Mouse (Mus musculus): Measurements from ENCODE around the gene Rnase2b. TPM values are rescaled to one million over a fixed set of nuclear protein-coding genes. Genes with fewer than 3 reads are reported as not detected.
"Not testable (repeated sequence)": the region's sequence is repeated elsewhere in the genome, so short reads cannot be mapped to it uniquely, and the experiment has no call there.

Gene Rnase2b
- polyA plus RNA-seq, 1 experiment = not detected

GRCm38 (mm10) chr14:51172947-51173346, 10.9 kb downstream of the Rnase2b start:
- H3K27ac ChIP-seq (replicated peaks; ENCODE audit: low read depth, low read length); H3K4me1 ChIP-seq (ENCODE audit: control insufficient read depth, insufficient read depth, insufficient read length, low read length); H3K4me3 ChIP-seq (ENCODE audit: insufficient read depth, low read depth, low read length): not testable (repeated sequence)

GRCm38 (mm10) chr14:51173843-51174242, 11.8 kb downstream of the Rnase2b start:
- no peak overlapping the region for H3K27ac ChIP-seq (replicated peaks; ENCODE audit: low read depth, low read length)
- no peak overlapping the region for H3K4me3 ChIP-seq (ENCODE audit: insufficient read depth, low read depth, low read length)
- H3K4me1 ChIP-seq (ENCODE audit: control insufficient read depth, insufficient read depth, insufficient read length, low read length) = no peaks in the 10 kb centered on the region

GRCm38 (mm10) chr14:51181051-51181450, 19.0 kb downstream of the Rnase2b start:
- not testable (repeated sequence) for H3K4me1 ChIP-seq (ENCODE audit: control insufficient read depth, insufficient read depth, insufficient read length, low read length); H3K27ac ChIP-seq (replicated peaks; ENCODE audit: low read depth, low read length); H3K4me3 ChIP-seq (ENCODE audit: insufficient read depth, low read depth, low read length)

GRCm38 (mm10) chr14:51195681-51196080, 33.6 kb downstream of the Rnase2b start:
- no peaks in the 10 kb centered on the region for H3K4me1 ChIP-seq (ENCODE audit: control insufficient read depth, insufficient read depth, insufficient read length, low read length)
- no peak overlapping the region for H3K27ac ChIP-seq (replicated peaks; ENCODE audit: low read depth, low read length)
- no peak overlapping the region for H3K4me3 ChIP-seq (ENCODE audit: insufficient read depth, low read depth, low read length)

GRCm38 (mm10) chr14:51199098-51200023, 37.3 kb downstream of the Rnase2b start, which contains the start of gene Ang2:
Gene Ang2, minus strand, starts transcription at chr14:51199148.
- no peak within 1 kb of the TSS for H3K27ac ChIP-seq (replicated peaks; ENCODE audit: low read depth, low read length)
- H3K4me3 ChIP-seq (ENCODE audit: insufficient read depth, low read depth, low read length) = no peak within 1 kb of the TSS
- no peaks in the 10 kb centered on the region for H3K4me1 ChIP-seq (ENCODE audit: control insufficient read depth, insufficient read depth, insufficient read length, low read length)

GRCm38 (mm10) chr14:51200054-51200453, 38.0 kb downstream of the Rnase2b start:
- Histone ChIP-seq H3K27ac (replicated peaks; ENCODE audit: low read depth, low read length) (no peak overlapping the region), H3K4me1 (ENCODE audit: control insufficient read depth, insufficient read depth, insufficient read length, low read length) (no peaks in the 10 kb centered on the region), H3K4me3 (ENCODE audit: insufficient read depth, low read depth, low read length) (no peak overlapping the region)

GRCm38 (mm10) chr14:51200466-51200865, 38.4 kb downstream of the Rnase2b start:
- H3K27ac ChIP-seq (replicated peaks; ENCODE audit: low read depth, low read length) = no peak overlapping the region
- no peak overlapping the region for H3K4me3 ChIP-seq (ENCODE audit: insufficient read depth, low read depth, low read length)
- no peaks in the 10 kb centered on the region for H3K4me1 ChIP-seq (ENCODE audit: control insufficient read depth, insufficient read depth, insufficient read length, low read length)

- Histone ChIP-seq H3K4me1 (ENCODE audit: control insufficient read depth, insufficient read depth, insufficient read length, low read length) (no peaks in the 10 kb centered on the region), H3K4me3 (ENCODE audit: insufficient read depth, low read depth, low read length) (no peak within 1 kb of the TSS), H3K27ac (replicated peaks; ENCODE audit: low read depth, low read length) (no peak within 1 kb of the TSS)
Measured at GRCm38 (mm10) chr14:51203115-51203514, 41.1 kb downstream of the Rnase2b start, which contains the start of gene Ear14. Gene Ear14, plus strand, starts transcription at chr14:51203391.

Other genes with a start within 250 kb of the Rnase2b start
- 59.2 and 66.9 TPM in 2 replicates for gene Osgep, start 237.4 kb upstream of the Rnase2b start, polyA plus RNA-seq (2012; ENCODE audit: insufficient read depth, insufficient read length, missing spikeins)
- 31.0 and 35.3 TPM in 2 replicates for gene Apex1, start 237.3 kb upstream of the Rnase2b start, polyA plus RNA-seq (2012; ENCODE audit: insufficient read depth, insufficient read length, missing spikeins)
- gene Pip4p1, start 231.4 kb upstream of the Rnase2b start, polyA plus RNA-seq (2012; ENCODE audit: insufficient read depth, insufficient read length, missing spikeins) = 44.2 and 46.1 TPM in 2 replicates
- 84.3 and 92.4 TPM in 2 replicates for gene Pnp, start 231.2 kb upstream of the Rnase2b start, polyA plus RNA-seq (2012; ENCODE audit: insufficient read depth, insufficient read length, missing spikeins)
- gene Gm49342, start 217.7 kb upstream of the Rnase2b start, polyA plus RNA-seq (2012; ENCODE audit: insufficient read depth, insufficient read length, missing spikeins) = 11.9 and 19.3 TPM in 2 replicates
- gene Pnp2, start 206.3 kb upstream of the Rnase2b start, polyA plus RNA-seq (2012; ENCODE audit: insufficient read depth, insufficient read length, missing spikeins) = 3.5 and 5.1 TPM in 2 replicates
- gene Rnase10, start 154.5 kb upstream of the Rnase2b start, polyA plus RNA-seq (2012; ENCODE audit: insufficient read depth, insufficient read length, missing spikeins) = 0.91 TPM in 1 of 2 replicates, not detected in the other
- not detected in 2 replicates for gene Rnase9, start 120.4 kb upstream of the Rnase2b start, polyA plus RNA-seq (2012; ENCODE audit: insufficient read depth, insufficient read length, missing spikeins)
- not detected in 2 replicates for gene Rnase11, start 112.1 kb upstream of the Rnase2b start, polyA plus RNA-seq (2012; ENCODE audit: insufficient read depth, insufficient read length, missing spikeins)
- gene Rnase12, start 104.6 kb upstream of the Rnase2b start, polyA plus RNA-seq (2012; ENCODE audit: insufficient read depth, insufficient read length, missing spikeins) = not detected in 2 replicates
- gene Olfr750, start 87.8 kb upstream of the Rnase2b start, polyA plus RNA-seq (2012; ENCODE audit: insufficient read depth, insufficient read length, missing spikeins) = not detected in 2 replicates
- gene Rnase4, start 71.2 kb upstream of the Rnase2b start, polyA plus RNA-seq (2012; ENCODE audit: insufficient read depth, insufficient read length, missing spikeins) = 69.1 and 78.8 TPM in 2 replicates
- gene Ang, start 71.1 kb upstream of the Rnase2b start, polyA plus RNA-seq (2012; ENCODE audit: insufficient read depth, insufficient read length, missing spikeins) = 2.1 and 8.7 TPM in 2 replicates
- gene Eddm3b, start 47.8 kb upstream of the Rnase2b start, polyA plus RNA-seq (2012; ENCODE audit: insufficient read depth, insufficient read length, missing spikeins) = not detected in 2 replicates
- gene Rnase6, start 38.4 kb upstream of the Rnase2b start, polyA plus RNA-seq (2012; ENCODE audit: insufficient read depth, insufficient read length, missing spikeins) = 1.3 TPM in 1 of 2 replicates, not detected in the other
- not detected in 2 replicates for gene Rnase1, start 15.5 kb upstream of the Rnase2b start, polyA plus RNA-seq (2012; ENCODE audit: insufficient read depth, insufficient read length, missing spikeins)
- not detected in 2 replicates for gene Ang2, start 36.9 kb downstream of the Rnase2b start, polyA plus RNA-seq (2012; ENCODE audit: insufficient read depth, insufficient read length, missing spikeins)
- not detected in 2 replicates for gene Ear14, start 41.1 kb downstream of the Rnase2b start, polyA plus RNA-seq (2012; ENCODE audit: insufficient read depth, insufficient read length, missing spikeins)
- gene Rnase2a, start 93.9 kb downstream of the Rnase2b start, polyA plus RNA-seq (2012; ENCODE audit: insufficient read depth, insufficient read length, missing spikeins) = not detected in 2 replicates
- not detected in 2 replicates for gene Gm7247, start 199.5 kb downstream of the Rnase2b start, polyA plus RNA-seq (2012; ENCODE audit: insufficient read depth, insufficient read length, missing spikeins)
- gene Vmn2r88, start 248.6 kb downstream of the Rnase2b start, polyA plus RNA-seq (2012; ENCODE audit: insufficient read depth, insufficient read length, missing spikeins) = not detected in 2 replicates

Data from brown adipose tissue, adult 24 weeks (tissue).